Mouse (Mus musculus): Measurements from ENCODE around the gene Ano10. TPM values are rescaled to one million over a fixed set of nuclear protein-coding genes. Genes with fewer than 3 reads are reported as not detected.

Ano10 gene
- polyA plus RNA-seq, 1 experiment from 2014 or later, result 48.1 TPM

DNA sequence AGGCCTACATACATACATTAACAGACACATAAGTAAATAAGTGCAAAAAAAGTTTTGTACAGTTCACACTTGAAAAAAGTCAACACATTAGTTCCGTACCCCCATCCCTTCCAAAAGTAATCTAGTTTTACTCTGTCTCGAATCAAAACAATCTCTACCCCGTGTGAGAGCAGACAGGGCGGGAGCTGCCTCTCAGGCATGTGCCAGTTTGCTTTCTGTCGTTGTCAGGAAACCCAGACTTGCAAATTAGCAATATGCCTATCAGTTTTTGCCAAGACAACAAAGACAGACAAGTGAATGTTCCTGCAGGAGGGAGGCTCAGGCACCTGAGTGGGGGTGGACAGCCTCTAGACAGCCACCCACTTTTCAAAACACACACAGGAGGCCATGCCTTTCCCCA, 100.9 kb downstream of the Ano10 start:
- Histone ChIP-seq H3K4me1 (ENCODE audit: control insufficient read depth, insufficient read depth, low read length) (no peaks in the 10 kb centered on the region), H3K4me2 (ENCODE audit: low read depth, low read length) (no peak overlapping the region), H3K4me3 (ENCODE audit: low read depth, low read length) (no peak overlapping the region), H3K9ac (replicated peaks; ENCODE audit: low read depth, low read length) (no peak overlapping the region), H3K27me3 (ENCODE audit: control insufficient read depth, insufficient read depth, low read length) (no peaks in the 10 kb centered on the region), H3K27ac (ENCODE audit: low read depth, low read length) (no peak overlapping the region), H3K36me3 (ENCODE audit: control insufficient read depth, insufficient read depth, low read length) (no peaks in the 10 kb centered on the region), H3K9me3 (ENCODE audit: control insufficient read depth, low read length) (no peaks in the 10 kb centered on the region)
- no peak for ATAC-seq (ENCODE audit: low read depth)
- WGBS, result 82% methylated on average over 5 of the region's 5 CpGs

- 81% methylated on average over 1 of the region's 1 CpGs for WGBS
- no peak overlapping the region for H3K27ac ChIP-seq (ENCODE audit: low read depth, low read length)
- ATAC-seq (ENCODE audit: low read depth), result no peak
- no peak overlapping the region for H3K4me3 ChIP-seq (ENCODE audit: low read depth, low read length)
- no peaks in the 10 kb centered on the region for H3K4me1 ChIP-seq (ENCODE audit: control insufficient read depth, insufficient read depth, low read length)
- H3K9me3 ChIP-seq (ENCODE audit: control insufficient read depth, low read length), result no peaks in the 10 kb centered on the region
- no peak overlapping the region for H3K4me2 ChIP-seq (ENCODE audit: low read depth, low read length)
- no peak overlapping the region for H3K9ac ChIP-seq (replicated peaks; ENCODE audit: low read depth, low read length)
- H3K27me3 ChIP-seq (ENCODE audit: control insufficient read depth, insufficient read depth, low read length), result no peaks in the 10 kb centered on the region
- H3K36me3 ChIP-seq (ENCODE audit: control insufficient read depth, insufficient read depth, low read length), result no peaks in the 10 kb centered on the region
Observed at GRCm38 (mm10) chr9:122188724-122189123, 105.5 kb downstream of the Ano10 start.

DNA sequence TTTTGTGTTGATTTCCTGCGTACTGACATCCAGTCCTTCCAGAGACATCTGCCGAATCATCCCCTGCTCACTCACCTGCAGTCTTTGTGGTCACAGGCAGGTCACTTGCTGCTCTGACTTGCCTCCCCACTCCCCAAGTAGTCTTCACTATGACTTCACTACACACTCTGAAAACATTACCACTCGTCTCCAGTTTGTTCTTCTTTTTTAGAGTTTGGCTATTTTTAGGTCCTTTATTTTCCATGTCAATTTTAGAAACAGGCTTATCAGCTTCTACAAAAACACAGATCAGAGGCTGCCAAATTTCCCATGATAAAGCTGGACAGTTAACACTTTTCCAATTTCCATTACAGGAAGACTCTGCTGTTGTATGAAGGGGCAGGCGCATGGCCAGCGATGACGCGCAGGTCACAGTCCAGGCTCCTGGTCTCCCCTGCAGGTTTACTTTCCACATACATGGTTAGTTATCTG, 106.7 kb downstream of the Ano10 start:
- no peak overlapping the region for H3K4me3 ChIP-seq (ENCODE audit: low read depth, low read length)
- no peaks in the 10 kb centered on the region for H3K4me1 ChIP-seq (ENCODE audit: control insufficient read depth, insufficient read depth, low read length)
- 90% methylated on average over 7 of the region's 7 CpGs for WGBS
- H3K27ac ChIP-seq (ENCODE audit: low read depth, low read length), result no peak overlapping the region
- no peaks in the 10 kb centered on the region for H3K27me3 ChIP-seq (ENCODE audit: control insufficient read depth, insufficient read depth, low read length)
- no peaks in the 10 kb centered on the region for H3K9me3 ChIP-seq (ENCODE audit: control insufficient read depth, low read length)
- H3K36me3 ChIP-seq (ENCODE audit: control insufficient read depth, insufficient read depth, low read length), result no peaks in the 10 kb centered on the region
- H3K9ac ChIP-seq (replicated peaks; ENCODE audit: low read depth, low read length), result no peak overlapping the region
- no peak overlapping the region for H3K4me2 ChIP-seq (ENCODE audit: low read depth, low read length)
- no peak for ATAC-seq (ENCODE audit: low read depth)

GRCm38 (mm10) chr9:122186643-122187226, 107.5 kb downstream of the Ano10 start:
- no peak for ATAC-seq (ENCODE audit: low read depth)
- no peaks in the 10 kb centered on the region for H3K27me3 ChIP-seq (ENCODE audit: control insufficient read depth, insufficient read depth, low read length)
- H3K4me1 ChIP-seq (ENCODE audit: control insufficient read depth, insufficient read depth, low read length), result no peaks in the 10 kb centered on the region
- no peak overlapping the region for H3K27ac ChIP-seq (ENCODE audit: low read depth, low read length)
- WGBS, result 100% methylated on average over 1 of the region's 1 CpGs
- H3K36me3 ChIP-seq (ENCODE audit: control insufficient read depth, insufficient read depth, low read length), result no peaks in the 10 kb centered on the region
- no peaks in the 10 kb centered on the region for H3K9me3 ChIP-seq (ENCODE audit: control insufficient read depth, low read length)
- H3K4me3 ChIP-seq (ENCODE audit: low read depth, low read length), result no peak overlapping the region
- H3K9ac ChIP-seq (replicated peaks; ENCODE audit: low read depth, low read length), result no peak overlapping the region
- H3K4me2 ChIP-seq (ENCODE audit: low read depth, low read length), result no peak overlapping the region

- Histone ChIP-seq H3K36me3 (ENCODE audit: control insufficient read depth, insufficient read depth, low read length) (no peaks in the 10 kb centered on the region), H3K4me1 (ENCODE audit: control insufficient read depth, insufficient read depth, low read length) (no peaks in the 10 kb centered on the region), H3K27ac (ENCODE audit: low read depth, low read length) (no peak overlapping the region), H3K4me3 (ENCODE audit: low read depth, low read length) (no peak overlapping the region), H3K4me2 (ENCODE audit: low read depth, low read length) (no peak overlapping the region), H3K9me3 (ENCODE audit: control insufficient read depth, low read length) (no peaks in the 10 kb centered on the region), H3K9ac (replicated peaks; ENCODE audit: low read depth, low read length) (no peak overlapping the region), H3K27me3 (ENCODE audit: control insufficient read depth, insufficient read depth, low read length) (no peaks in the 10 kb centered on the region)
- ATAC-seq (ENCODE audit: low read depth), result no peak
- 81% methylated on average over 6 of the region's 6 CpGs for WGBS
Observed at GRCm38 (mm10) chr9:122185953-122186352, 108.3 kb downstream of the Ano10 start.

DNA sequence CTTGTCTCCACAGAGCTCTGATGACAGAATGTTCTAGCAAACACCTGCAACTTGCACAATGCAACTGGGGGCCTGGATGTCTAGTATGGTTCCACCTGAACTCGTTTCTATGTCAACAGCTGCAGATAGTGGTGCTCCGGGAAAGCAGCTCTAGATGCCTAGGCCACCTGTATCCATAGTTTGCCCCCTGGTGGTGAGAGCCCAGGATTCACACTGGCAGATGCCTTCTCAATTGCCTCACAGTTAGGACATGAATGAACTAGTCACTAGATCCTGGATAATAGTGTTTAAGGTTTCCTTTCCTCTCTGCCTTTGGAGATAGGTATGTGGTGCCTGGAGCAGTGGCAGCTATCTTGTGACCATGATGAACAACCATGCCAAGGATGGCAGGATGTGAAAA, 109.2 kb downstream of the Ano10 start:
- H3K9me3 ChIP-seq (ENCODE audit: control insufficient read depth, low read length), result no peaks in the 10 kb centered on the region

DNA sequence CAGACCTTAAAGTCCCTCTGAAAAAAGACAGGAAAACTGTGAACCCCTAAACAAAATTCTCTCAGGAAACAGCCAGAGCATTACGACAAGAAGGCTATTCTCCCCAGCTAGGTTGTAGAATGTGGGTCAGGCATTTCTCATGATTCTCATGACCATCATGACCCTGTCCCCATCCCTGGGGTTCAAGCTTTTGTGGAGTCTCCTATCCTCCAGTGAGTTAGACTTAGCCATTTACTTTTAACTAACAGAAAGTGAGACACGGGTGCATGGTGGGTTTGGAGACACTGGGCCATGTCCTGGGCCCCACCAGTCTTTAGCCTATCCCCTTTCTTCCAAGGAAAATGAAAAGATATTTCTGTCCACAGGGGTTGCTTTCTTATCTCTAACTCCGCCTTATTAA, 109.9 kb downstream of the Ano10 start:
- WGBS, result 90% methylated on average over 3 of the region's 3 CpGs
- no peak overlapping the region for H3K27ac ChIP-seq (ENCODE audit: low read depth, low read length)
- H3K9ac ChIP-seq (replicated peaks; ENCODE audit: low read depth, low read length), result no peak overlapping the region
- no peak overlapping the region for H3K4me2 ChIP-seq (ENCODE audit: low read depth, low read length)
- no peak for ATAC-seq (ENCODE audit: low read depth)
- H3K36me3 ChIP-seq (ENCODE audit: control insufficient read depth, insufficient read depth, low read length), result no peaks in the 10 kb centered on the region
- H3K4me1 ChIP-seq (ENCODE audit: control insufficient read depth, insufficient read depth, low read length), result no peaks in the 10 kb centered on the region
- H3K4me3 ChIP-seq (ENCODE audit: low read depth, low read length), result no peak overlapping the region
- no peaks in the 10 kb centered on the region for H3K27me3 ChIP-seq (ENCODE audit: control insufficient read depth, insufficient read depth, low read length)
- no peaks in the 10 kb centered on the region for H3K9me3 ChIP-seq (ENCODE audit: control insufficient read depth, low read length)

More for the DNA sequence above, 109.2 kb downstream of the Ano10 start:
- no peak overlapping the region for H3K4me3 ChIP-seq (ENCODE audit: low read depth, low read length)
- H3K27ac ChIP-seq (ENCODE audit: low read depth, low read length), result no peak overlapping the region
- no peak overlapping the region for H3K9ac ChIP-seq (replicated peaks; ENCODE audit: low read depth, low read length)
- H3K27me3 ChIP-seq (ENCODE audit: control insufficient read depth, insufficient read depth, low read length), result no peaks in the 10 kb centered on the region
- H3K4me1 ChIP-seq (ENCODE audit: control insufficient read depth, insufficient read depth, low read length), result no peaks in the 10 kb centered on the region
- ATAC-seq (ENCODE audit: low read depth), result no peak
- no peaks in the 10 kb centered on the region for H3K36me3 ChIP-seq (ENCODE audit: control insufficient read depth, insufficient read depth, low read length)
- H3K4me2 ChIP-seq (ENCODE audit: low read depth, low read length), result no peak overlapping the region
- WGBS, result 18% methylated on average over 2 of the region's 2 CpGs

DNA sequence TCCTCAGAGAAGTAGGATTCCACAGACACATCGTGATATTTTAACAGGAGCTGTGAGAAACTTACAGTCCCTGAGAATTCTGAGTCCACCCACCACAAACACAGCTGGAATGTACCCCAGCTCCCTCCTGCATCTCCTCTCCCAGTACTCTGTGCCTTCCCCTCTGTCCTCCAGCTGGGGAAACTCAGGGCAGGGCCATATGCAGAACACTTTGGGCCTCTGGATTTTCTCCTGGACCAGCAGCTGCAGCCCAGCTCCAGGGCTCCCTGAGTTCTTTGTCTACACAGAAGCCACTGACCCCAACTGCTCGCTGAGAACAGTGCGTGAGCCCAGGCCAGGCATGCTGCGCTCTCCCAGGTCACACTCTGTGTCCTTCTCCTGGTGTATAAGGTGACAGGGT, 111.1 kb downstream of the Ano10 start:
- H3K9ac ChIP-seq (replicated peaks; ENCODE audit: low read depth, low read length), result no peak overlapping the region
- 81% methylated on average over 4 of the region's 4 CpGs for WGBS
- no peak overlapping the region for H3K4me2 ChIP-seq (ENCODE audit: low read depth, low read length)
- H3K27me3 ChIP-seq (ENCODE audit: control insufficient read depth, insufficient read depth, low read length), result no peaks in the 10 kb centered on the region
- H3K4me1 ChIP-seq (ENCODE audit: control insufficient read depth, insufficient read depth, low read length), result no peaks in the 10 kb centered on the region
- no peak overlapping the region for H3K4me3 ChIP-seq (ENCODE audit: low read depth, low read length)
- no peak for ATAC-seq (ENCODE audit: low read depth)
- H3K27ac ChIP-seq (ENCODE audit: low read depth, low read length), result no peak overlapping the region
- no peaks in the 10 kb centered on the region for H3K9me3 ChIP-seq (ENCODE audit: control insufficient read depth, low read length)
- H3K36me3 ChIP-seq (ENCODE audit: control insufficient read depth, insufficient read depth, low read length), result no peaks in the 10 kb centered on the region

- Histone ChIP-seq H3K4me2 (ENCODE audit: low read depth, low read length) (no peak overlapping the region), H3K4me3 (ENCODE audit: low read depth, low read length) (no peak overlapping the region), H3K27ac (ENCODE audit: low read depth, low read length) (no peak overlapping the region), H3K9me3 (ENCODE audit: control insufficient read depth, low read length) (no peaks in the 10 kb centered on the region), H3K4me1 (ENCODE audit: control insufficient read depth, insufficient read depth, low read length) (no peaks in the 10 kb centered on the region), H3K9ac (replicated peaks; ENCODE audit: low read depth, low read length) (no peak overlapping the region), H3K27me3 (ENCODE audit: control insufficient read depth, insufficient read depth, low read length) (no peaks in the 10 kb centered on the region), H3K36me3 (ENCODE audit: control insufficient read depth, insufficient read depth, low read length) (peaks cover 8% of the 10 kb centered on the region; the same call in 1 of the 2 replicates)
- 70% methylated on average over 3 of the region's 3 CpGs for WGBS
- ATAC-seq (ENCODE audit: low read depth), result no peak
Observed at GRCm38 (mm10) chr9:122180105-122180504, 114.1 kb downstream of the Ano10 start.

Measured in neural tube, embryonic 14.5 days (tissue).